Mouse (Mus musculus) hindbrain, postnatal 0 days (tissue): ENCODE measurements around the gene Casp9. TPM values are rescaled to one million over a fixed set of nuclear protein-coding genes. Genes with fewer than 3 reads are reported as not detected.

Source experiments
- ATAC-seq: fragments of 200-750 bp; cut with Nextera tagmentation; 2 replicates; pipeline ENCODE4 v1.8.0; 2017; ENCODE audit warnings: mild to moderate bottlenecking, moderate TSS enrichment, moderate library complexity
- DNase-seq: peaks from one replicate; pipeline ENCODE4 v3.0.0-alpha.2; 2015; ENCODE audit warnings: low spot score
- H3K27ac ChIP-seq: fragments of 300-500 bp; sonication (generic); 2 replicates; pipeline ENCODE4 v1.5.1; 2014; ENCODE audit warnings: mild to moderate bottlenecking
- H3K27me3 ChIP-seq: fragments of 300-500 bp; sonication (generic); 2 replicates; pipeline ENCODE4 v1.6.1; 2014; ENCODE audit warnings: low read length, mixed read lengths; ENCODE audit not compliant: insufficient read depth
- H3K36me3 ChIP-seq: fragments of 300-500 bp; sonication (generic); 2 replicates; pipeline ENCODE4 v1.6.1; 2014; ENCODE audit warnings: low read length, mixed read lengths; ENCODE audit not compliant: insufficient read depth
- H3K4me1 ChIP-seq: fragments of 300-500 bp; sonication (generic); 2 replicates; pipeline ENCODE4 v1.6.1; 2014; ENCODE audit warnings: antibody characterized with exemption, low read length, mixed read lengths; ENCODE audit not compliant: insufficient read depth
- H3K4me2 ChIP-seq: fragments of 300-500 bp; sonication (generic); 2 replicates; pipeline ENCODE4 v1.6.1; 2014; ENCODE audit warnings: low read depth, mild to moderate bottlenecking, low read length, moderate library complexity, mixed read lengths
- H3K4me3 ChIP-seq: fragments of 300-500 bp; sonication (generic); 2 replicates; pipeline ENCODE4 v1.5.1; 2014; ENCODE audit warnings: low read length
- H3K9ac ChIP-seq: fragments of 300-500 bp; sonication (generic); replicated peaks from 2 replicates; pipeline ENCODE4 v1.6.1; 2014; ENCODE audit warnings: mild to moderate bottlenecking, low read length, moderate library complexity, mixed read lengths
- H3K9me3 ChIP-seq: fragments of 300-500 bp; sonication (generic); 2 replicates; pipeline ENCODE4 v1.6.1; 2016; ENCODE audit warnings: low read length, mixed read lengths
- CTCF ChIP-seq: IDR thresholded peaks from 2 replicates; pipeline ENCODE4 v1.5.1; 2016; ENCODE audit warnings: antibody characterized with exemption, control low read depth, low read depth
- WGBS: fragments of 180-500 bp; shearing (Covaris S2); extraction: QIAGEN DNeasy Blood & Tissue Kit; methylation state at CpG from one replicate; pipeline ENCODE4 v1.1.7; 2014; 5-methylcytosine and 5-hydroxymethylcytosine counted together
- polyA plus RNA-seq: library from polyadenylated mRNA; unstranded; fragments of >200 nt; fragmentation: Nextera tagmentation; extraction: Ambion mirVana; gene quantifications from 2 replicates; pipeline ENCODE4 v1.2.1, GENCODE M21; 2015
- total RNA-seq: library from RNA; depleted of rRNA; stranded (reverse); fragments of >200 nt; gene quantifications from 2 replicates; pipeline ENCODE4 v1.2.3, GENCODE M21; 2014

Casp9 gene
- total and polyA plus RNA-seq, 2 experiments from 2014 or later: 20.3 to 29.1 TPM

DNA sequence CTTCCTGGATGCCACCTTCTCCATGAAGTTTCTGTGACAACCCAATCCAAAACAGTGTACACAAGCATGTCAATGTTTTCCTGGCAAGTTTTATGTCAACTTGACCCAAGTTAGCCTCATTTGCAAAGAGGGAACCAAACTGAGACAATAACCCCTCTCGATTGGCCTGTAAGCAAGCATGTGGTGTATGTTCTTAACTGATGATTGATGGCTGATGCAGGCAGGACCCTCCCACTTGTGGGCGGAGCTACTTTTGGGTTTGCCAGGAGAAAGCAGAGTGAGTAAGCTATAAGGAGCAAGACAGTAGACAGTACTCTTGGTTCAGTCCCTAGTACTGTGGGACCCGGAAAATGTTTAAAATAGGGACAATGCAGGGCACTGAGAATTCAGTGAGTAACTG lies 29.6 kb downstream of the Casp9 start:
- H3K27me3 ChIP-seq: no peaks in the 10 kb centered on the region
- no peak overlapping the region for H3K4me3 ChIP-seq
- no peak overlapping the region for H3K27ac ChIP-seq
- 54% methylated on average over 3 of the region's 3 CpGs for WGBS
- H3K9ac ChIP-seq: no peak overlapping the region
- no peak overlapping the region for H3K4me2 ChIP-seq
- no peak for TF ChIP-seq CTCF
- H3K36me3 ChIP-seq: no peaks in the 10 kb centered on the region
- ATAC-seq (no peak), DNase-seq (peak; percentile 20)
- H3K9me3 ChIP-seq: no peaks in the 10 kb centered on the region
- H3K4me1 ChIP-seq: no peaks in the 10 kb centered on the region

DNA sequence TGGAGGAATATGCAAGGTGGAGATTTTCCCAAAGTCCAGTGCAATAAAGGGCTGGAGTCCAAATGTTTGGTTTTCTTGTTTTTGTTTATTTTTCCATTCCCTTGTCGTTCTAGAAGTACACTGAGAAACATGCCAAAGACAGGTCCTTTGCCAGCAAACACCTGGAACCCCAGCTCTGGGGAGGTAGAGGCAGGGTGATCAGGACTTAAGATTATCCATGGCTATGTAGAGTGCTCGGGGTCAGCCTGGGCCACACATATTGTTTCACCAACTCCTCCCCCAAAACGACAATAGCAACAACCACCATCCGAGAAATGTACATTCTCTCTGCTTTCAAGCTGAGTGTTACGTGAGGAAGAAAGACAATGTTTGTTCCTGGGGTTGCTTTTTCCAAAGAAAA lies 32.6 kb downstream of the Casp9 start, which contains the start of gene Cela2a:
Cela2a (minus strand) TSS at position 101 of the 400 bp plus-strand sequence.
- H3K4me2 ChIP-seq: no peak within 1 kb of the TSS
- TF ChIP-seq CTCF: no peak
- no peaks in the 10 kb centered on the region for H3K27me3 ChIP-seq
- 54% methylated on average over 5 of the region's 5 CpGs for WGBS
- H3K36me3 ChIP-seq: no peaks in the 10 kb centered on the region
- no peak within 1 kb of the TSS for H3K27ac ChIP-seq
- no peak for DNase-seq
- H3K4me3 ChIP-seq: no peak within 1 kb of the TSS
- no peaks in the 10 kb centered on the region for H3K4me1 ChIP-seq
- no peak within 1 kb of the TSS for H3K9ac ChIP-seq
- H3K9me3 ChIP-seq: no peaks in the 10 kb centered on the region
- no peak for ATAC-seq

DNA sequence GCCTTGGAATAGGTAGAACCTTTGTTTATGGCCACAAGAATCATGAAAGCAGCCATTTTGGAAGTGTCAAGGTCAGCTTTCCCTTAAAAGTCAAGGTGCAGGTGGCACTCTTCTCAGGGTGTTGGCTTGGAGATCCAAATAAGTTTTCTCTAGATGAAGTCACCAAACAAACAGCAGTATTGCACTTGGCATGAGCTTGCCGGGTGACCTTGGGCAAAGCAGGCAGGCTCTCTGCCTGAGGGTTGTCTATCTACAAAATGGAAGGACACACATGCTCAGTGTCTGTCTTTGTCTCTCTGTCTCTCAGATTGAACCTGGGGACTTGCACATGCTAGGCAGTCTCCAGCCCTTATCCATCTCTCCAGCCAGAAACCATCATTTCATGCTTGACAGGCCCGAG lies 34.0 kb downstream of the Casp9 start:
- DNase-seq: no peak

DNA sequence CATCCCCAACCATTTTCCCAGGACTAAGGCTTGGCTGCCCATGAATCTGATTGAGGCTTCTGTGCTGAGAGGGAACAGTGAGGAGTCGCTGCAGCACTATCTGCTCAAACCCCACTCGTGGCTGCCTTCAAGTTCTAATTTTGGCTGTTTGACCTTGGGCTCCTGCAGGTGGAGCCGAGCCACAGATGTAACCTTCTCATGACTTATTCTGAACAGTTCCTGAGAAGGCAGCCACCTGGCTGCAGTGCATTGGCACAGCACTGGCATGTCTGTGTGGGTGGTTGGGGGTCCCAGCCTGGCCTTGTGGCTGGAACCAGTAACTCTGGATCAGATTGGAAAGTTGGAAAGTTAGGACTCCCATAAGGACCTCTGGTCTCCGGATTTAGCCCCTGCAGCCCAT lies 34.8 kb downstream of the Casp9 start:
- no peaks in the 10 kb centered on the region for H3K27me3 ChIP-seq
- no peak overlapping the region for H3K4me3 ChIP-seq
- TF ChIP-seq CTCF: no peak; the same call in 1 of the 2 replicates
- H3K36me3 ChIP-seq: no peaks in the 10 kb centered on the region
- H3K9ac ChIP-seq: no peak overlapping the region
- H3K4me2 ChIP-seq: no peak overlapping the region
- WGBS: 67% methylated on average over 4 of the region's 4 CpGs
- no peak overlapping the region for H3K27ac ChIP-seq
- DNase-seq: no peak
- H3K4me1 ChIP-seq: no peaks in the 10 kb centered on the region
- no peaks in the 10 kb centered on the region for H3K9me3 ChIP-seq
- ATAC-seq: no peak

More for the DNA sequence above, 34.0 kb downstream of the Casp9 start:
- 87% methylated on average over 2 of the region's 2 CpGs for WGBS
- ATAC-seq: no peak
- Histone ChIP-seq H3K27me3 (no peaks in the 10 kb centered on the region), H3K9ac (no peak overlapping the region), H3K4me3 (no peak overlapping the region), H3K27ac (no peak overlapping the region), H3K9me3 (no peaks in the 10 kb centered on the region), H3K4me1 (no peaks in the 10 kb centered on the region), H3K36me3 (no peaks in the 10 kb centered on the region), H3K4me2 (no peak overlapping the region)
- TF ChIP-seq CTCF: no peak

DNA sequence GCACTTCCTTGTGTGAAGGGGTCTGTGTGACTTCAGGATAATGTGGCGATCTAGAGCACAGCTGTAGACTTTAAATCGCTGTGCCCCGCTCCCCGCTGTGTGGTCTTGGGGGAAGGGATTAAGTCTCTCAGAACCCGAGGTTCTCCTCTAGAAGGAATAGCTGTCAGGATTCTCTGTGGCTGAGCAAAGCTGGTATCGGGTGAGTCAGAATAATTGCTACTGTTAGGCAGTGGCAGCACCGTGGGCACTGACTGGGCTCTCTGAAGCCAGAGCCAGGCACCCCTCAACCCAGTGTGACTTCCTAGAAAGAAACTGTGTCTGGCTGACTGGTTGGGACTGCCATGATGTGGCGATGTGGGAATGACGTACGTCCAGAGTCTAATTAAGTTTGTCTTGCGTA lies 37.0 kb downstream of the Casp9 start:
- Histone ChIP-seq H3K27me3 (no peaks in the 10 kb centered on the region), H3K36me3 (no peaks in the 10 kb centered on the region), H3K4me2 (no peak overlapping the region), H3K9me3 (no peaks in the 10 kb centered on the region), H3K4me3 (no peak overlapping the region), H3K9ac (no peak overlapping the region), H3K4me1 (no peaks in the 10 kb centered on the region), H3K27ac (no peak overlapping the region)
- ATAC-seq (no peak), DNase-seq (no peak)
- TF ChIP-seq CTCF: no peak
- 49% methylated on average over 11 of the region's 11 CpGs for WGBS

DNA sequence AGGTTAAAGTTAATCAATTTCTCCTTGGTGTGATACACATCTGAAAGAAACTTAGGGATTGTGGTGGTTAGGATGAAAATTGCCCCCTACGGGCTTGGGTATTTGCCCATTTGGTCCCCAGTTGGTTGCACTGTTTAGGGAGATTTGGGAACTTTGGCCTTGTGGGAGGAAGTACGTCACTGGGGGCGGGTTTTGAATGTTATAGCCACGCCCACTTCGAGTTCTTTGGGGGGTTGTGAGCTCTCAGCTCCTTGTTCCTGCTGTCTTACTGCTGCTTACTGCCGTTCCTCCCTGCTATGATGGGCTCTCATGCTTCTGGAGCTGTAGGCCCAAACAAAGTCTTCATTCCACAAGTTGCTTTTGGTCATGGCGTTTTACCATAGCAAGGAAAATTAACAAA lies 37.9 kb downstream of the Casp9 start:
- Histone ChIP-seq H3K4me2 (no peak overlapping the region), H3K4me1 (no peaks in the 10 kb centered on the region), H3K27ac (no peak overlapping the region), H3K4me3 (no peak overlapping the region), H3K9me3 (no peaks in the 10 kb centered on the region), H3K36me3 (no peaks in the 10 kb centered on the region), H3K27me3 (no peaks in the 10 kb centered on the region), H3K9ac (no peak overlapping the region)
- ATAC-seq (no peak), DNase-seq (no peak)
- no peak for TF ChIP-seq CTCF
- 86% methylated on average over 7 of the region's 7 CpGs for WGBS

DNA sequence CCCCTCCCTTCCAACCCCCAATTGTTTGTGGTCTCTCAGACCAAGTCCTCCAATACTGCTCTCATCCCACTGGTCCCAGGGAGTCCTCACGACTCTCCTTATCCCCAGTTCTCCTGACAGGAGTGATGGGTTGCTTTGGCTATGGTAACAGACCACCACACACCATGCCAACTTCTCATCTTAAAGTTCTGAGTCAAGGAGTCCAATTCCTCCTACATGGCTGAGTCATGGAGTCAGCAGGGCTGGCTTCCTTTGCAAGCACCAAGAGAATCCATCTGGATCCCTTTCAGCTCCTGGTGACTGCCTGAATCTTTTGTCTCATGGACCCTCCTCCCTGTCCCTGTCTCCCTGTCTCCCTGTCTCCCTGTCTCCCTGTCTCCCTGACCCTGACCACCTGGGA lies 40.5 kb downstream of the Casp9 start:
- ATAC-seq (no peak), DNase-seq (no peak)
- H3K4me2 ChIP-seq: no peak overlapping the region
- no peaks in the 10 kb centered on the region for H3K27me3 ChIP-seq
- no peaks in the 10 kb centered on the region for H3K4me1 ChIP-seq
- H3K9ac ChIP-seq: no peak overlapping the region
- TF ChIP-seq CTCF: no peak
- 44% methylated on average over 1 of the region's 1 CpGs for WGBS
- H3K36me3 ChIP-seq: no peaks in the 10 kb centered on the region
- no peak overlapping the region for H3K4me3 ChIP-seq
- H3K27ac ChIP-seq: no peak overlapping the region
- no peaks in the 10 kb centered on the region for H3K9me3 ChIP-seq
